Mouse (Mus musculus) lung, postnatal 4 days (tissue): ENCODE results near the gene Qser1.
A peak's percentile ranks its signal among the peaks of the same experiment; 100 is the strongest.

Experiments
- DNase-seq, 2 experiments: peaks; one replicate each; pipeline ENCODE4 v3.0.0; 2021

The Qser1 gene

GRCm38 (mm10) chr2:104732033-104732444 is 84.5 kb downstream of the Qser1 start:
- DNase-seq, result peak in 1 of 2 experiments; percentile 16

DNA sequence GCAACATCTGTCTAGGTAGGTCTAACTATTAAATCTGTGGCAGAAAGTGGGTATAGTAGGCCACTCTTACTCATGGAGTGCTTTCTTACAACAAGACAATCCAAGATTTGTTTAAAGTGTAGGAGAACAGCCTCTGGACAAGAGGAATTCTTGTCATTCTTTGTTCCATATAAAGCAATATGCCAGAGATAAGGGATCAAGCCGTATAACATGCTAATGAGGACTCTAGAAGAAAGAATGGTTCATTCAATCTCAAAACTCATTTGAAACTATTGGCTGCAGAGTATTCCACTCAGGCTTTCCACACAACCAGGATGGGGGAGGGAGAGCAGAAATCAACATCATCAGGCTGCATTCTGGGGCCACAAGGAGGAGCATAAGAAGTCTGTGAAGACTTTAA is 89.2 kb downstream of the Qser1 start:
- no peak for DNase-seq

GRCm38 (mm10) chr2:104722021-104722420 is 94.5 kb downstream of the Qser1 start:
- DNase-seq, result no peak

DNA sequence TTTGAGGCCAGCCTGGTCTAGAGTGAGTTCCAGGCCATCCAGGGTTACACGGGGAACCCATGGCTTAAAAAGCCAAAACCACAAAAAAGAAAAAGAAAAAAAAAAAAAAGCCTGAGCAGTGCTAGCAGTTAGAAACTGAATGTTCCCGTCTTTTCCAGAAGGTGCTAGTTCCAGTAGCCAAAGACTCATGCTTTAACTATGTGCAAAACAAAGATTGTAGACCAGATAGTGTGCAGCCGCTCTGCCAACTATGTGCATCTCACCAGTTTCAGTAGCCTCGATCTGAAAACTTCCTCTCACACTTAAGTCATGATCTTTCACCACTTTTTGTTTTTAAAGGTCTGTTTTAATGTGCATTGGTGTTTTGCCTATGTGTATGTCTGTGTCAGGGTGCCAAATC is 98.7 kb downstream of the Qser1 start:
- DNase-seq, result no peak

DNA sequence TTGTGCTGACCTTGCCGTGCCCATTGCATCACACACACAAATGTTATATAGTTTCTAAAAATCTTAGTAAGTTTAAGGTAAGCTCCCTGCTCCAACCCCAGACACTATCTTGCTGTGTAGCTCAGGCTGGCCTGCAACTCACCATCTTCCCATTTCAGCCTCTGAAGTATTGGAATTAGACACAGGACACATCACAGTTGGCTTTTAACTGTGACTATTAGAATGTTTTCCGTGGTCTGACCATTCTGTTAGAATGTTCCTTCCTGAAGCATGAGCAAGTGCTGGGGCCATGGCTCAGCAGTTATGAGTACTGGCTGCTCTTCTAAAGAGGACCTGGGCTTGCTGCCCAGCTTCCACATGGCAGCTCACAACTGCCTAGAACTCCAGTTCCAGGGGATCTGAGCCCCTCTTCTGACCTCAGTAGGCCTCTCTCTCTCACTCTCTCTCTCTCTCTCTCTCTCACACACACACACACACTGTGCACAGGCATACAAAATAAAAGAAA is 99.3 kb downstream of the Qser1 start:
- no peak for DNase-seq

- no peak for DNase-seq
These were observed 100.3 kb downstream of the Qser1 start, which contains the start of gene Pin1rt1 for GRCm38 (mm10) chr2:104716279-104716678. Gene Pin1rt1, minus strand, starts transcription at chr2:104716379.

DNA sequence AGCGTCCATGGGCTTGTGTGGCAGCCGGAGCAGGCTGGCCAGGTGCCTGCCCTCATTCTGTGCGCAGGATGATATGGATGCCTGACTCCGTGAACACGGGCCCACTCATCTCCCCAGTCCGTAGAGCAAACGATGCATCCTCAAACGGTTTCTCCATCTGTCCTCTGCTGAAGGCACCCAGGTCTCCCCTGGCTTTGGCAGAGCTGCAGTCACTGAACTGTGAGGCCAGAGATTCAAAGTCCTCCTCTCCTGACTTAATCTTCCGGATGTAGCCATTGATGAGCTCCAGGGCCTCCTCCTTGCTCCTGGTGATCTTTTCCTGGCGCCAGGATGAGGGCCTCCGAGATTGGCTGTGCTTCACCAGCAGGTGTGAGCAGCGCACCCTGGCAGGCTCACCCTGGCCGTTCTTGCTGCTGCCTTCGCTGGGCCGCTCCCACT is 102.3 kb downstream of the Qser1 start:
- DNase-seq, result no peak

- DNase-seq, result no peak
These were observed 104.1 kb downstream of the Qser1 start for GRCm38 (mm10) chr2:104712486-104712809.

GRCm38 (mm10) chr2:104711585-104712485 is 104.7 kb downstream of the Qser1 start, which contains the start of gene Tcp11l1:
Gene Tcp11l1, minus strand, starts transcription at chr2:104712169.
- DNase-seq, result peak; percentile 70 to 75

GRCm38 (mm10) chr2:104710670-104711370 is 105.7 kb downstream of the Qser1 start:
- no peak for DNase-seq

DNA sequence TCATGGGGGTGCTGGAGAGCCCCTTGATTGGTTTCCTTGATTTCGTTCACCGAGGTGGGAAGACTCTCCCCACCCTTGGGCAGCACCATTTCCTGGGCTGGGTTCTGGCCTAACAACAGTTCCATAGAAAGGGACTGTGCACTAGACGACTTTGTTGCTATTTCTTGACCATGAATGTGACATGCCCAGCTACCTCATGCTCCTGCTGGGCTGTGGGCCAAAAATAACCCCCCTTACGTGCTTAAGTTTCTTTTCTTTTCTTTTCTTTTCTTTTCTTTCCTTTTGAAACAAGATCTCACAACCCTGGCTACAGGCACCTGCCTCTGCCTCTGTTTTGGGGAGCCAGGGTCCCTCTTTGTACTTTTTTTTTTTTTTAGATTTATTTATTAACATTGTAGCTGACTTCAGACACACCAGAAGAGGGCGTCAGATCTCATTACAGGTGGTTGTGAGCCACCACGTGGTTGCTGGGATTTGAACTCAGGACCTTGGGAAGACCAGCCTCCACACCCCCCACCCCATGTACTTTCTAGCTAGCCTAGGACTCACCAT is 106.7 kb downstream of the Qser1 start:
- no peak for DNase-seq
